Mouse (Mus musculus): ENCODE results near the gene Pgs1. TPM values are rescaled to one million over a fixed set of nuclear protein-coding genes. Genes with fewer than 3 reads are reported as not detected.

Pgs1 gene
- polyA plus RNA-seq, 1 experiment from 2014 or later = 32.6 TPM

- H3K4me2 ChIP-seq (replicated peaks) = no peak overlapping the region
- H3K4me3 ChIP-seq (replicated peaks) = no peak overlapping the region
- peaks cover 24% of the 10 kb centered on the region for H3K36me3 ChIP-seq
- H3K4me1 ChIP-seq (replicated peaks) = peaks cover 36% of the 10 kb centered on the region
- no peak overlapping the region for H3K9ac ChIP-seq
- no peaks in the 10 kb centered on the region for H3K27me3 ChIP-seq (replicated peaks)
- 59% methylated on average over 1 of the region's 1 CpGs for WGBS
- ATAC-seq = no peak
- peak overlapping the region; percentile 36; the same call in 1 of the 2 replicates for H3K27ac ChIP-seq
- no peaks in the 10 kb centered on the region for H3K9me3 ChIP-seq
Measured at GRCm38 (mm10) chr11:118000083-118000482, 14.0 kb downstream of the Pgs1 start.

DNA sequence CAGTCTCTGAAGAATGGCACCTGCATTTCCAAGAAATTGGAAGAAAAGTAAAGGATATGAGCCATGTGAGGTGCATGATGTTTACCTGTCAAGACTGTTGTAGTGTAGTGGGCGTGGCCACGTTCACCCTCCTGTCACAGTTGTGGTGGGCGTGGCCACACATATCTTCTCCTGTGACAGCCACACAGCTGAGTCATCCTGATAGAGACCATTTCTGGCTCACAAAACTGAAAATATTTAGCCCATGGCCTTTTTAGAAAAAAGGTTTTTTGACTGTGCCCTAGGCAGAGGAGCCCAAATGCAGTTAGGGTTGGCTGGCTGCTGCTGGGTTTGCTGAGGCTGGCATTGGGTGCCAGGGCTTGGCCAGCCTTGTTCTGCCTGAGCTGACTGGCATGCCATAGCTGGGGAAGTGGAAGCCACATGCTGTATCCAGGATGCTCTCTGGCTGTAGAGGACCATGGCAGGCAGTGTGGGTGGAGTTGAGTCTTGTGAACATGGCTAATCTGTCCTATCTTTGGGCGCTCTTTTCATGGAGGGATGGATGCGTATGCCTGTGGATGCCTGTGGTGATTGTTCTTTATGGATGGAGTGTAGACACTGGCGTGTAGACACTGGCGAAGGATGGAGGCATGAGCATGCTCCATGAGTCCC is 14.6 kb downstream of the Pgs1 start:
- Histone ChIP-seq H3K36me3 (peaks cover 30% of the 10 kb centered on the region), H3K4me2 (replicated peaks) (no peak overlapping the region), H3K9ac (no peak overlapping the region), H3K27ac (no peak overlapping the region), H3K4me1 (replicated peaks) (peaks cover 30% of the 10 kb centered on the region), H3K9me3 (no peaks in the 10 kb centered on the region), H3K27me3 (replicated peaks) (no peaks in the 10 kb centered on the region), H3K4me3 (replicated peaks) (no peak overlapping the region)
- ATAC-seq = 0 out of 2 replicates have a peak, but pooled peaks have one; percentile 32
- WGBS = 87% methylated on average over 7 of the region's 7 CpGs

DNA sequence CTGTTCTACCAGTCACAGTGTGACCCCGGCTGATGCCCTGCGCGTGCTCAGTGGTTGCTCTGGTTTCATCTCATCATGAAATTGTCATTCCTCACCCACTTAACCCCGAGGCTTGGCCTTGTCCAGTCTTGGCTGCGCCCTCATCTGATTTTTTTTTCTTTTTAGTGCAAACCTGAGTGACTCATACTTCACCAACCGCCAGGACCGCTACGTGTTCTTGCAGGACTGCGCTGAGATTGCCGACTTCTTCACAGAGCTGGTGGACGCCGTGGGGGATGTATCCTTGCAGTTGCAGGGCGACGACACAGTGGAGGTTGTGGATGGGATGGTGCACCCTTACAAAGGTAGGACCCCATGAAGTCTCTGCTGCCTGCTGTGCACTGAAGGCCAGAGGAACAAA is 17.1 kb downstream of the Pgs1 start:
- no peaks in the 10 kb centered on the region for H3K9me3 ChIP-seq
- no peak overlapping the region for H3K4me3 ChIP-seq (replicated peaks)
- H3K4me1 ChIP-seq (replicated peaks) = peaks cover 32% of the 10 kb centered on the region
- 92% methylated on average over 14 of the region's 14 CpGs for WGBS
- peaks cover 39% of the 10 kb centered on the region for H3K36me3 ChIP-seq
- no peaks in the 10 kb centered on the region for H3K27me3 ChIP-seq (replicated peaks)
- no peak overlapping the region for H3K27ac ChIP-seq
- no peak for ATAC-seq
- H3K9ac ChIP-seq = no peak overlapping the region
- H3K4me2 ChIP-seq (replicated peaks) = no peak overlapping the region

DNA sequence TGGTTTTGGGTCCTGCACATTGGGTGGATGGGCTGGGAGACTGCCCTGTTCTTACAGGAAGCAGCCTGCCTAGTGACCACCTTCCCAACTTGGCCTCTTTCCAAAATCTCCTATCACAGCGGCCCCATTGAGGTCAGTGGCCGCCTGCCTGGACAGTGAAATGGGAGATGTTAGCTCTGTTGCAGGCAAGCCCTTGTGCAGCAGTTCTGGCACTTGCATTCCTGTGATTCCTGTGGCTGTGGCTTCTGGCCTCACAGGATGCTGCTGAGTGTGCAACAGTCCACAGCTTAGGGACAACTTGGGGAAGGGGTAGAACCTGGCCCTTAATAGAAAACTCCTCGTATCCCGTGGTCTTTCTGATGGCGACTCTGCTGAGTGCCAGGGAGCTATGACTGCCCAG is 17.6 kb downstream of the Pgs1 start:
- no peak for ATAC-seq
- H3K9ac ChIP-seq = no peak overlapping the region
- H3K27me3 ChIP-seq (replicated peaks) = no peaks in the 10 kb centered on the region
- H3K4me1 ChIP-seq (replicated peaks) = peaks cover 32% of the 10 kb centered on the region
- H3K27ac ChIP-seq = no peak overlapping the region
- no peak overlapping the region for H3K4me2 ChIP-seq (replicated peaks)
- peaks cover 39% of the 10 kb centered on the region for H3K36me3 ChIP-seq
- no peaks in the 10 kb centered on the region for H3K9me3 ChIP-seq
- H3K4me3 ChIP-seq (replicated peaks) = no peak overlapping the region
- WGBS = 66% methylated on average over 5 of the region's 5 CpGs

- Histone ChIP-seq H3K4me1 (replicated peaks) (peaks cover 33% of the 10 kb centered on the region), H3K4me3 (replicated peaks) (no peak overlapping the region), H3K36me3 (peaks cover 39% of the 10 kb centered on the region), H3K27me3 (replicated peaks) (no peaks in the 10 kb centered on the region), H3K27ac (no peak overlapping the region), H3K9me3 (no peaks in the 10 kb centered on the region), H3K4me2 (replicated peaks) (no peak overlapping the region), H3K9ac (no peak overlapping the region)
- WGBS = 84% methylated on average over 5 of the region's 5 CpGs
- no peak for ATAC-seq
Measured at GRCm38 (mm10) chr11:118004217-118004616, 18.1 kb downstream of the Pgs1 start.

DNA sequence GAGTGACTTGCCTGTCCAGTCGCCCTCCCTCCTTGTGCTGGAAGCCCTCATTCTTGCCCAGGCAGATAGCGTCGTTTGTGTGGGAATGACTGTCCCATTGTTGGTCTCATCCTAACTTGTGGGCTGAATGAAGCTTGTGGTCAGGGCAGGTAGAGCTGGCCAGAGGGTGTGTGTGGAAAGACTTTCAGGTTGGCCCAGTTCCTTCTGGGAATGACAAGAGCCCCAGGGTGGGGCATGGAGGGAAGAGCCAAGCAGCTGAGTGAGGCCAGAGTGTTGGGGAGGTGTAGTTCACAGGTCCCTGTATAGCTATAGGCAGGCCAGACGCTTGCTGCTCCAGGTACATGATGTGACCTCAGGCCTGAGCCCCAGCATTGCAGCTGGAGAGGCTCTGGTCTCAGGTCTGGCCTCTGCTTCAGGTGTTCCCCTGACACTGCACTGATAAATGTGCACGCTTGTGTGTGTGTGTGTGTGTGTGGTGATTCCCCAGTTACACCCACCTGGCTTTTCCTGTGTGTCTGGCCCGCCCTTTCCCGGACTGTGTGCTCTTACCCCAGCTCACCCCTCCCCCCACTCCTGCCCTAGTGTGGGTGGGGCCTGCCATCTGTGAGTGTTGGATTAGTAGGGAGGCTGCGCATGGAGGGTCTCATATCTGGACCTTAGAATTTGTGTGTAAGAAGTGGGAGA is 21.5 kb downstream of the Pgs1 start:
- H3K36me3 ChIP-seq = peaks cover 29% of the 10 kb centered on the region
- H3K4me3 ChIP-seq (replicated peaks) = no peak overlapping the region
- peak; percentile 66 for ATAC-seq
- H3K9me3 ChIP-seq = no peaks in the 10 kb centered on the region
- H3K27ac ChIP-seq = peak overlapping the region; percentile 54; the same call in 1 of the 2 replicates
- H3K4me1 ChIP-seq (replicated peaks) = peaks cover 51% of the 10 kb centered on the region
- H3K9ac ChIP-seq = no peak overlapping the region
- H3K27me3 ChIP-seq (replicated peaks) = no peaks in the 10 kb centered on the region
- H3K4me2 ChIP-seq (replicated peaks) = no peak overlapping the region
- WGBS = 51% methylated on average over 8 of the region's 8 CpGs

DNA sequence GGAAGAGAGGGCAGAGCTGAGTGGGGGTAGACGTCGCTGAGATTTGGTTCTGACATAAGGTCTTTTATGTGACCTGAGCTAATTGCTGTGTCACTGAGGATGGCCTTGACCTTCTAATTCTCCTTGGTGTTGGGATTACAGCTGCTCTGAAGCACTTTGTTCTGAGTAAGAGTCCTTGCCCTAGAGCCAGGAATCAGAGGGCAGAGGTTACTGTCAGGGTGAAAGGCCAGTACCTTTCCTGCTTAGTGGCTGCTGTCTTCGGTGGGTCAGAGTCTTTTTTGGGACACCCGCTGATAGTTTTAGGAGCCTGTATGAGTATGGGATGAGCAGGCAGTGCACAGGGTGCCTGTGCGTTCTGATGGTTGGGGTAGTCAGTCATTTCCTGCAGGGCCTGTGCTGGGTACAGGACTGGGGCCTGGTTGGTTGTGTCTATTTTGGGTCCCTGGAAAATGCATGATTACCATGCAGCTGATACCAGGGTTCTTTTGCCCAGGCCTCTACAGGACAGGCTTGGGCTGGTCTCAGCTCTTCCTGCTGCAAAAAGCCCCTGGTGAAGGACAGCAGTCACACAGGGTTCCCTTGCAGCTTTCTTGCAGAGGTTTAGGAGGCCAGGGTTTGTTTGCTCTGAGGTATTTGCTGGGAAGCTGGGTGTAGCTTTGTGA is 22.2 kb downstream of the Pgs1 start:
- H3K9ac ChIP-seq = no peak overlapping the region

DNA sequence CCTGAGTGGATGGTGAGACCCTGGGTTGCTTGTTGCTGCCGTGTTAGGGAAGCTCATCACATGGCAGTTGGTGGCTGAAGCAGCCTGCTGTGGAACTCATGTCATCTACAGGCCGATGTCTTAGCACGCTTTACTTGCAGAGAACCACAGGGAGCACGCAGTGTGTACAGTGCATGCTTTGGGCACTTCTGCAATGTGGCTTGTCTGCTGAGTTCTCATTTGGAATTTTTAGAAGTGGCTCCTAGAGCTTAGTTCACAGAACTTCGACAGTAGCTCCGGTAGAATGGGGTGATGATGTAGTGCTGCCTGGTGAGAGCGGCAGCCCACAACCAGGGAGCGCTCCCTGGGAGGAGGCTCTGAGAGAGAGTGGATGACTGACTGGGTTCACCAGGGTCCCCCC is 22.8 kb downstream of the Pgs1 start:
- Histone ChIP-seq H3K27ac (no peak overlapping the region), H3K9me3 (no peaks in the 10 kb centered on the region), H3K9ac (no peak overlapping the region), H3K27me3 (replicated peaks) (no peaks in the 10 kb centered on the region), H3K4me2 (replicated peaks) (no peak overlapping the region), H3K36me3 (peaks cover 20% of the 10 kb centered on the region), H3K4me1 (replicated peaks) (peaks cover 62% of the 10 kb centered on the region), H3K4me3 (replicated peaks) (no peak overlapping the region)
- ATAC-seq = no peak
- WGBS = 76% methylated on average over 8 of the region's 8 CpGs

More for the DNA sequence above, 22.2 kb downstream of the Pgs1 start:
- H3K4me3 ChIP-seq (replicated peaks) = no peak overlapping the region
- H3K27ac ChIP-seq = peak overlapping the region; percentile 4; the same call in 1 of the 2 replicates
- no peak overlapping the region for H3K4me2 ChIP-seq (replicated peaks)
- 71% methylated on average over 5 of the region's 5 CpGs for WGBS
- H3K4me1 ChIP-seq (replicated peaks) = peaks cover 57% of the 10 kb centered on the region
- H3K27me3 ChIP-seq (replicated peaks) = no peaks in the 10 kb centered on the region
- ATAC-seq = peak; percentile 3; the same call in 1 of the 2 replicates
- H3K36me3 ChIP-seq = peaks cover 25% of the 10 kb centered on the region
- no peaks in the 10 kb centered on the region for H3K9me3 ChIP-seq

GRCm38 (mm10) chr11:118009865-118010571 is 23.9 kb downstream of the Pgs1 start:
- ATAC-seq = peak; percentile 32
- no peaks in the 10 kb centered on the region for H3K27me3 ChIP-seq (replicated peaks)
- H3K9me3 ChIP-seq = no peaks in the 10 kb centered on the region
- no peak overlapping the region for H3K9ac ChIP-seq
- H3K4me3 ChIP-seq (replicated peaks) = no peak overlapping the region
- peaks cover 62% of the 10 kb centered on the region for H3K4me1 ChIP-seq (replicated peaks)
- peak overlapping the region; percentile 63; the same call in 1 of the 2 replicates for H3K27ac ChIP-seq
- 45% methylated on average over 4 of the region's 4 CpGs for WGBS
- H3K36me3 ChIP-seq = peaks cover 16% of the 10 kb centered on the region
- H3K4me2 ChIP-seq (replicated peaks) = no peak overlapping the region; the same call in 1 of the 2 replicates

DNA sequence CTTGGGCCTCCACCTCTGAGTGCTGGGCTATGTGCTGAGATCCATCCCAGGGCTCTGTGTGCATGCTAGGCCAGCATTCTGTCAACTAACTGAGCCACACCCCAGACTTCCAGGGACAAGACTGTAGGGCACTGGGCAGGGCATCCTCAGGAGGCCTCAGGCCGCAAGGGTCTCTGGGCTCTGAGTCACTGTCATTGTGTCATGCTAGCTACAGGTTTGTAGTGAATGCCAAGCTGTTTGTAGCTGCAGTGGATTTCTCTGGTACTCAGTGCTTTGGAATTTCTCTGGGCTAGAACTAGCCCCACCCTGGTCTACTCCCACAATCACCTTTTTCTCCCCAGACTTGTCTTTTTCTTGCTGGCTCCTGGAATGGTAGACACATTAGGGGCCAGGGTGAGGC is 26.5 kb downstream of the Pgs1 start:
- H3K4me1 ChIP-seq (replicated peaks) = peaks cover 58% of the 10 kb centered on the region
- peak; percentile 18; the same call in 1 of the 2 replicates for ATAC-seq

GRCm38 (mm10) chr11:118013339-118013738 is 27.2 kb downstream of the Pgs1 start:
- Histone ChIP-seq H3K4me1 (replicated peaks) (peaks cover 51% of the 10 kb centered on the region), H3K4me3 (replicated peaks) (no peak overlapping the region), H3K36me3 (0 out of 2 replicates have a peak, but pooled peaks cover 3% of the 10 kb centered on the region), H3K27me3 (replicated peaks) (no peaks in the 10 kb centered on the region), H3K27ac (no peak overlapping the region), H3K9me3 (no peaks in the 10 kb centered on the region), H3K4me2 (replicated peaks) (no peak overlapping the region), H3K9ac (no peak overlapping the region)
- no peak for ATAC-seq
- WGBS = 61% methylated on average over 2 of the region's 2 CpGs

More for the DNA sequence above, 26.5 kb downstream of the Pgs1 start:
- Histone ChIP-seq H3K4me3 (replicated peaks) (no peak overlapping the region), H3K36me3 (0 out of 2 replicates have a peak, but pooled peaks cover 3% of the 10 kb centered on the region), H3K9ac (no peak overlapping the region), H3K9me3 (no peaks in the 10 kb centered on the region), H3K4me2 (replicated peaks) (no peak overlapping the region), H3K27ac (no peak overlapping the region), H3K27me3 (replicated peaks) (no peaks in the 10 kb centered on the region)
- 76% methylated on average over 1 of the region's 1 CpGs for WGBS
